Mouse (Mus musculus) olfactory bulb, adult 2 months (tissue): Measurements from ENCODE around the gene Bglap3.

ENCODE experiments used
- CTCF ChIP-seq: fragments of 200-500 bp; IDR thresholded peaks from 2 replicates; pipeline ENCODE4 v1.5.1; 2012; ENCODE audit warnings: low read depth, mild to moderate bottlenecking, low read length, moderate library complexity; ENCODE audit not compliant: insufficient read depth
- POLR2A ChIP-seq: fragments of 200-500 bp; IDR thresholded peaks from 2 replicates; pipeline ENCODE4 v1.6.1; 2012; ENCODE audit warnings: mild to moderate bottlenecking, low read depth, low read length, moderate library complexity; ENCODE audit not compliant: insufficient read depth

- TF ChIP-seq CTCF (no peak), POLR2A (no peak)
Measured at GRCm38 (mm10) chr3:88395742-88396141, 23.2 kb upstream of the Bglap3 start.
